Mouse (Mus musculus) olfactory bulb, adult 2 months (tissue): ENCODE measurements at regions not wholly inside any gene's neighbourhood (a gene's known extent, or its start where the extent isn't known, plus 50 kb on each side); places are given as distances from the start of the nearest gene placed in this dataset.

Experiments
- CTCF ChIP-seq: fragments of 200-500 bp; IDR thresholded peaks from 2 replicates; pipeline ENCODE4 v1.5.1; 2012; ENCODE audit warnings: low read depth, mild to moderate bottlenecking, low read length, moderate library complexity; ENCODE audit not compliant: insufficient read depth
- POLR2A ChIP-seq: fragments of 200-500 bp; IDR thresholded peaks from 2 replicates; pipeline ENCODE4 v1.6.1; 2012; ENCODE audit warnings: mild to moderate bottlenecking, low read depth, low read length, moderate library complexity; ENCODE audit not compliant: insufficient read depth

GRCm38 (mm10) chr9:115703791-115704190 lies 205.5 kb upstream of the Gadl1 start:
- TF ChIP-seq CTCF (no peak), POLR2A (no peak)
